Mouse (Mus musculus): Measurements from ENCODE around the gene Gm10715. TPM values are rescaled to one million over a fixed set of nuclear protein-coding genes. Genes with fewer than 3 reads are reported as not detected.
"Not testable (repeated sequence)": the region's sequence is repeated elsewhere in the genome, so short reads cannot be mapped to it uniquely, and the experiment has no call there.

Gm10715 gene
- polyA plus RNA-seq, 1 experiment: not detected

- DNase-seq (ENCODE audit: low read depth, low spot score): not testable (repeated sequence)
- WGBS: 79% methylated on average over 16 of the region's 16 CpGs
These were observed 12.6 kb upstream of the Gm10715 start for GRCm38 (mm10) chr9:3023985-3024648.

GRCm38 (mm10) chr9:3024912-3025467 is 11.7 kb upstream of the Gm10715 start, which contains the start of gene Gm10717:
Gm10717 (plus strand) TSS chr9:3025417.
- WGBS: 72% methylated on average over 12 of the region's 12 CpGs
- not testable (repeated sequence) for DNase-seq (ENCODE audit: low read depth, low spot score)

- 75% methylated on average over 5 of the region's 6 CpGs for WGBS
- not testable (repeated sequence) for DNase-seq (ENCODE audit: low read depth, low spot score)
These were observed 11.0 kb upstream of the Gm10715 start for GRCm38 (mm10) chr9:3025653-3026052.

- 78% methylated on average over 5 of the region's 5 CpGs for WGBS
- not testable (repeated sequence) for DNase-seq (ENCODE audit: low read depth, low spot score)
These were observed 10.5 kb upstream of the Gm10715 start for GRCm38 (mm10) chr9:3026136-3026535.

GRCm38 (mm10) chr9:3026741-3027140 is 9.9 kb upstream of the Gm10715 start:
- 66% methylated on average over 9 of the region's 9 CpGs for WGBS
- DNase-seq (ENCODE audit: low read depth, low spot score): not testable (repeated sequence)

- DNase-seq (ENCODE audit: low read depth, low spot score): peak; percentile 42
- WGBS: 73% methylated on average over 9 of the region's 9 CpGs
These were observed 9.5 kb upstream of the Gm10715 start for GRCm38 (mm10) chr9:3027200-3027599.

GRCm38 (mm10) chr9:3029276-3030000 is 7.2 kb upstream of the Gm10715 start:
- WGBS: 64% methylated on average over 14 of the region's 16 CpGs
- DNase-seq (ENCODE audit: low read depth, low spot score): not testable (repeated sequence)

GRCm38 (mm10) chr9:3030677-3031318 is 5.9 kb upstream of the Gm10715 start:
- WGBS: 65% methylated on average over 2 of the region's 10 CpGs
- peak; percentile 100 for DNase-seq (ENCODE audit: low read depth, low spot score)

GRCm38 (mm10) chr9:3034299-3034698 is 2.4 kb upstream of the Gm10715 start, which contains the start of gene Gm17535:
Gm17535 (plus strand) TSS chr9:3034599.
- not testable (repeated sequence) for DNase-seq (ENCODE audit: low read depth, low spot score)
- 42% methylated on average over 1 of the region's 8 CpGs for WGBS

GRCm38 (mm10) chr9:3038161-3038560 is 1.5 kb downstream of the Gm10715 start:
- peak; percentile 1 for DNase-seq (ENCODE audit: low read depth, low spot score)
- 64% methylated on average over 4 of the region's 4 CpGs for WGBS

Other genes starting within 250 kb of the Gm10715 start
- not detected in 2 replicates for gene Gm10722, start 36.0 kb upstream of the Gm10715 start, polyA plus RNA-seq (2012; rRNA removed)
- not detected in 2 replicates for gene Gm11168, start 33.5 kb upstream of the Gm10715 start, polyA plus RNA-seq (2012; rRNA removed)
- gene Gm10721, start 23.7 kb upstream of the Gm10715 start, polyA plus RNA-seq (2012; rRNA removed): not detected in 2 replicates
- gene Gm10720, start 21.2 kb upstream of the Gm10715 start, polyA plus RNA-seq (2012; rRNA removed): not detected in 2 replicates
- gene Gm10719, start 19.5 kb upstream of the Gm10715 start, polyA plus RNA-seq (2012; rRNA removed): not detected in 2 replicates
- not detected in 2 replicates for gene Gm10718, start 13.3 kb upstream of the Gm10715 start, polyA plus RNA-seq (2012; rRNA removed)
- not detected in 2 replicates for gene Gm10717, start 11.5 kb upstream of the Gm10715 start, polyA plus RNA-seq (2012; rRNA removed)
- gene Gm17535, start 2.3 kb upstream of the Gm10715 start, polyA plus RNA-seq (2012; rRNA removed): not detected in 2 replicates